Mouse (Mus musculus) limb, embryonic 11.5 days (tissue): ENCODE measurements around the gene Samd5. TPM values are rescaled to one million over a fixed set of nuclear protein-coding genes. Genes with fewer than 3 reads are reported as not detected.

Source experiments
- ATAC-seq: fragments of 200-750 bp; cut with Nextera tagmentation; 2 replicates; pipeline ENCODE4 v1.8.0; 2017; ENCODE audit warnings: low read depth; ENCODE audit not compliant: insufficient number of reproducible peaks, low FRiP score, low TSS enrichment
- DNase-seq: peaks from one replicate; pipeline ENCODE4 v3.0.0-alpha.2; 2015; ENCODE audit warnings: low spot score
- H3K27ac ChIP-seq: fragments of 300-500 bp; sonication (generic); replicated peaks from 2 replicates; pipeline ENCODE4 v1.5.1; 2014; ENCODE audit warnings: low read depth, mild to moderate bottlenecking, low read length
- H3K27me3 ChIP-seq: fragments of 300-500 bp; sonication (generic); 2 replicates; pipeline ENCODE4 v1.6.1; 2014; ENCODE audit warnings: mild to moderate bottlenecking, low read length, mixed read lengths; ENCODE audit not compliant: control insufficient read depth, insufficient read depth
- H3K36me3 ChIP-seq: fragments of 300-500 bp; sonication (generic); 2 replicates; pipeline ENCODE4 v1.6.1; 2014; ENCODE audit warnings: mild to moderate bottlenecking, low read length, moderate library complexity, mixed read lengths; ENCODE audit not compliant: control insufficient read depth, insufficient read depth
- H3K4me1 ChIP-seq: fragments of 300-500 bp; sonication (generic); 2 replicates; pipeline ENCODE4 v1.6.1; 2014; ENCODE audit warnings: low read length, mixed read lengths; ENCODE audit not compliant: control insufficient read depth, insufficient read depth
- H3K4me2 ChIP-seq: fragments of 300-500 bp; sonication (generic); 2 replicates; pipeline ENCODE4 v1.6.1; 2014; ENCODE audit warnings: low read depth, mild to moderate bottlenecking, moderate library complexity; ENCODE audit not compliant: severe bottlenecking
- H3K4me3 ChIP-seq: fragments of 300-500 bp; sonication (generic); 2 replicates; pipeline ENCODE4 v1.5.1; 2014; ENCODE audit warnings: low read depth, low read length
- H3K9ac ChIP-seq: fragments of 300-500 bp; sonication (generic); 2 replicates; pipeline ENCODE4 v1.6.1; 2014; ENCODE audit warnings: mild to moderate bottlenecking, low read length
- H3K9me3 ChIP-seq: fragments of 300-500 bp; sonication (generic); 2 replicates; pipeline ENCODE4 v1.6.1; 2016; ENCODE audit warnings: low read length; ENCODE audit not compliant: control insufficient read depth
- WGBS: fragments of 180-500 bp; shearing (Covaris S2); extraction: QIAGEN DNeasy Blood & Tissue Kit; methylation state at CpG from one replicate; pipeline ENCODE4 v1.1.7; 2014; 5-methylcytosine and 5-hydroxymethylcytosine counted together
- polyA plus RNA-seq: library from polyadenylated mRNA; unstranded; fragments of >200 nt; fragmentation: Nextera tagmentation; extraction: Ambion mirVana; gene quantifications from 2 replicates; pipeline ENCODE4 v1.2.1, GENCODE M21; 2014

The Samd5 gene
- polyA plus RNA-seq, 1 experiment from 2014 or later, result 2.7 TPM

GRCm38 (mm10) chr10:9575605-9576004 is 99.4 kb downstream of the Samd5 start:
- WGBS, result 33% methylated on average over 4 of the region's 4 CpGs
- Histone ChIP-seq H3K27ac (no peak overlapping the region), H3K4me1 (no peaks in the 10 kb centered on the region), H3K9me3 (no peaks in the 10 kb centered on the region), H3K36me3 (no peaks in the 10 kb centered on the region), H3K4me2 (no peak overlapping the region), H3K9ac (no peak overlapping the region), H3K4me3 (no peak overlapping the region), H3K27me3 (no peaks in the 10 kb centered on the region)
- ATAC-seq, result no peak
- DNase-seq, result peak; percentile 77

- Histone ChIP-seq H3K4me1 (no peaks in the 10 kb centered on the region), H3K27ac (no peak overlapping the region), H3K27me3 (no peaks in the 10 kb centered on the region), H3K36me3 (no peaks in the 10 kb centered on the region), H3K4me2 (no peak overlapping the region), H3K9me3 (no peaks in the 10 kb centered on the region), H3K9ac (no peak overlapping the region), H3K4me3 (no peak overlapping the region)
- 80% methylated on average over 4 of the region's 4 CpGs for WGBS
- DNase-seq (no peak), ATAC-seq (no peak)
Observed at GRCm38 (mm10) chr10:9574135-9574534, 100.9 kb downstream of the Samd5 start.

Other genes starting within 250 kb of the Samd5 start
- gene Stxbp5, start 225.9 kb upstream of the Samd5 start, polyA plus RNA-seq, result 4.4 and 4.9 TPM in 2 replicates